ENCODE assay signal across 8 mouse cellular contexts in the genomic region with DNA sequence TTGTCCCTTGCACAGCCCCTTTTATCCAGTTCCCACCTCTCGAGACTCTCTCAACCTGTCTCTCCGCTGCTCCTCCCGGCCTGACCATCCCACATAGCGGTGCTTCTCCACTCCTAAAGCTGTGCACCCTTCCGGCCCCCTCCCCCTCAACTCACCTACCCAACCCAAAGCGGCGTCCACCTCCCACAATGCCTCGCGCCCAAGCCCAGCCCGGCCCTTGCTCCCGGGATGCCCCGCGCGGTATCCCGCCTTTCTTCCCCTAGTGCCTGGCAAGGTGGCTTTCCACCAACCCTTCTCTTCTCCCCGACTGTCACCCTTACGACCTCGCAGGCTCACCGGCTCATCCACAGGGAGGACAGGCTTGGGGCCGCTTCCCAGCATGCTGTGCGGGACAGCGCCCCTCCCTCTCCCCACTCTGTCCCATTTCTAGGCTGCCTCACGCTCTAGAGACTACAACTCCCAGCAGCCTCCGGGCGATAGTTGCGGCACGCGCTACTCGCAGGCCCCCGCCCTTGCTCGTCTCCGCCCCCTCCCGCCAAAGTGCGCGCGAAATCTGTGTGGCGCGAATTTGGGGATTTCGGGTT. TPM values are rescaled to one million over a fixed set of nuclear protein-coding genes. Genes with fewer than 3 reads are reported as not detected.
A peak's percentile ranks its signal among the peaks of the same experiment; 100 is the strongest.
DNase-seq lines count a peak whose midpoint lies in the region; ATAC-seq and TF ChIP-seq lines count a peak whose summit lies in the region.

A gene (minus strand): TSS at position 414 of the 584 bp plus-strand sequence.

- peak; percentile 95 to 96 for DNase-seq in heart, postnatal 10 days
- peak; percentile 71 for DNase-seq in large intestine, adult 2 months (ENCODE audit: low read depth, low spot score)
- peak; percentile 95 for DNase-seq in liver, postnatal 0 days
- DNase-seq in testis, postnatal 10 days (ENCODE audit: low spot score), result peak; percentile 96

- H3K4me2 ChIP-seq in forebrain, embryonic 13.5 days, result peak within 1 kb of the TSS; percentile 75
- H3K4me2 ChIP-seq in liver, postnatal 0 days (ENCODE audit: low read depth, low read length), result peak within 1 kb of the TSS; percentile 96
- H3K4me2 ChIP-seq in neural tube, embryonic 14.5 days (ENCODE audit: low read depth, low read length), result peak within 1 kb of the TSS; percentile 76

- peaks cover 20% of the 10 kb centered on the region for H3K36me3 ChIP-seq in ES-Bruce4 (ENCODE audit: control insufficient read depth, insufficient read depth, low read length, poor library complexity, severe bottlenecking)
- peaks cover 65% of the 10 kb centered on the region for H3K36me3 ChIP-seq in forebrain, embryonic 13.5 days (ENCODE audit: poor library complexity, severe bottlenecking)
- peaks cover 26% of the 10 kb centered on the region; the same call in 1 of the 2 replicates for H3K36me3 ChIP-seq in liver, postnatal 0 days (replicated peaks; ENCODE audit: insufficient read depth, low read length)
- H3K36me3 ChIP-seq in neural tube, embryonic 14.5 days (ENCODE audit: control insufficient read depth, insufficient read depth, low read length), result peaks cover 8% of the 10 kb centered on the region; the same call in 1 of the 2 replicates

- peak within 1 kb of the TSS; percentile 88 for H3K4me3 ChIP-seq in ES-Bruce4 (ENCODE audit: low read depth, low read length)
- H3K4me3 ChIP-seq in forebrain, embryonic 13.5 days, result peak within 1 kb of the TSS; percentile 64
- peak within 1 kb of the TSS; percentile 74 for H3K4me3 ChIP-seq in liver, postnatal 0 days (ENCODE audit: low read depth, low read length)
- H3K4me3 ChIP-seq in neural tube, embryonic 14.5 days (ENCODE audit: low read depth, low read length), result peak within 1 kb of the TSS; percentile 66

- peak; percentile 98 for ATAC-seq in cerebellum, adult (ENCODE audit: insufficient number of reproducible peaks, low FRiP score, low TSS enrichment)
- peak; percentile 98 for ATAC-seq in forebrain, embryonic 13.5 days
- ATAC-seq in liver, postnatal 0 days, result peak; percentile 99
- peak; percentile 99 for ATAC-seq in neural tube, embryonic 14.5 days (ENCODE audit: low read depth)

- no peaks in the 10 kb centered on the region for H3K4me1 ChIP-seq in ES-Bruce4 (ENCODE audit: control insufficient read depth, insufficient read depth, low read length)
- peaks cover 14% of the 10 kb centered on the region for H3K4me1 ChIP-seq in forebrain, embryonic 13.5 days
- H3K4me1 ChIP-seq in liver, postnatal 0 days (ENCODE audit: insufficient read depth), result peaks cover 6% of the 10 kb centered on the region
- H3K4me1 ChIP-seq in neural tube, embryonic 14.5 days (ENCODE audit: control insufficient read depth, insufficient read depth, low read length), result peaks cover 5% of the 10 kb centered on the region

- under 1% methylated on average over 39 of the region's 39 CpGs for WGBS in forebrain, embryonic 13.5 days
- WGBS in large intestine, adult 2 months, result under 1% methylated on average over 39 of the region's 39 CpGs
- 1% methylated on average over 39 of the region's 39 CpGs for WGBS in liver, postnatal 0 days (ENCODE audit: insufficient replicate concordance)
- WGBS in neural tube, embryonic 14.5 days, result under 1% methylated on average over 39 of the region's 39 CpGs

- H3K27me3 ChIP-seq in ES-Bruce4 (ENCODE audit: control insufficient read depth, insufficient read depth, low read length, poor library complexity, severe bottlenecking), result no peaks in the 10 kb centered on the region
- no peaks in the 10 kb centered on the region for H3K27me3 ChIP-seq in forebrain, embryonic 13.5 days
- no peaks in the 10 kb centered on the region for H3K27me3 ChIP-seq in liver, postnatal 0 days (ENCODE audit: insufficient read depth, low read length)
- H3K27me3 ChIP-seq in neural tube, embryonic 14.5 days (ENCODE audit: control insufficient read depth, insufficient read depth, low read length), result no peaks in the 10 kb centered on the region

- peak within 1 kb of the TSS; percentile 57 for H3K9ac ChIP-seq in ES-Bruce4 (ENCODE audit: low read depth, poor library complexity, severe bottlenecking)
- H3K9ac ChIP-seq in forebrain, embryonic 13.5 days, result peak within 1 kb of the TSS; percentile 80
- peak within 1 kb of the TSS; percentile 66 for H3K9ac ChIP-seq in liver, postnatal 0 days (replicated peaks)
- peak within 1 kb of the TSS; percentile 72 for H3K9ac ChIP-seq in neural tube, embryonic 14.5 days (replicated peaks; ENCODE audit: low read depth, low read length)

- TF ChIP-seq POLR2A in ES-Bruce4 (IDR thresholded peaks at IDR 0.05; ENCODE audit: insufficient read depth, low read length), result no peak

- peak within 1 kb of the TSS; percentile 78 for H3K27ac ChIP-seq in ES-Bruce4 (ENCODE audit: insufficient read depth, low read length)
- H3K27ac ChIP-seq in forebrain, embryonic 13.5 days, result peak within 1 kb of the TSS; percentile 84
- peak within 1 kb of the TSS; percentile 85 for H3K27ac ChIP-seq in liver, postnatal 0 days (ENCODE audit: low read depth)
- peak within 1 kb of the TSS; percentile 88 for H3K27ac ChIP-seq in neural tube, embryonic 14.5 days (ENCODE audit: low read depth, low read length)

- intact Hi-C loops in heart, postnatal 10 days (cut with DNase I), result loop anchor here (5.0 to 10.0 kb wide), 2 partner anchors 226 to 394 kb away; a partner anchor contains a TSS

- TF ChIP-seq EP300 in ES-Bruce4 (IDR thresholded peaks at IDR 0.05; ENCODE audit: insufficient read depth, low read depth, low read length), result no peak
- TF ChIP-seq EP300 in liver, postnatal 0 days (IDR thresholded peaks at IDR 0.05; ENCODE audit: low read depth), result no peak

- no peaks in the 10 kb centered on the region for H3K9me3 ChIP-seq in ES-Bruce4 (replicated peaks; ENCODE audit: control insufficient read depth, insufficient read depth, low read length, poor library complexity, severe bottlenecking)
- H3K9me3 ChIP-seq in forebrain, embryonic 13.5 days (replicated peaks), result no peaks in the 10 kb centered on the region
- H3K9me3 ChIP-seq in liver, postnatal 0 days (ENCODE audit: low read length), result no peaks in the 10 kb centered on the region
- H3K9me3 ChIP-seq in neural tube, embryonic 14.5 days (ENCODE audit: control insufficient read depth, low read length), result no peaks in the 10 kb centered on the region

- no peak for TF ChIP-seq CTCF in ES-Bruce4 (IDR thresholded peaks at IDR 0.05; ENCODE audit: low read depth, low read length)
- peak; percentile 25 for TF ChIP-seq CTCF in liver, postnatal 0 days (IDR thresholded peaks at IDR 0.05; ENCODE audit: low read depth)

RNA-seq across cellular contexts. Expression of the gene that starts here (rescaled TPM):
- 6.0 and 9.4 TPM in 2 replicates for polyA plus RNA-seq in ES-Bruce4 (2011; ENCODE audit: insufficient read depth, insufficient read length, low read depth, missing spikeins)
- 14.5 and 15.8 TPM in 2 replicates for polyA plus RNA-seq in forebrain, embryonic 13.5 days (2015; fragmentation: Nextera tagmentation; extraction: Ambion mirVana)
- 1 to 10 TPM; 6.6 to 7.4 TPM for total RNA-seq in heart, postnatal 10 days (2021)
- polyA plus RNA-seq in large intestine, adult 2 months (2012; rRNA removed), result 1.6 and 2.2 TPM in 2 replicates
- 1.5 and 1.7 TPM in 2 replicates for polyA plus RNA-seq in liver, postnatal 0 days (2015; fragmentation: Nextera tagmentation; extraction: Ambion mirVana)
- 4.9 and 5.8 TPM in 2 replicates for polyA plus RNA-seq in neural tube, embryonic 14.5 days (2014; fragmentation: Nextera tagmentation; extraction: Ambion mirVana)

Comparison
In these comparisons a context has a peak if more than half of its experiments do, and no peak if none do; other contexts are left out.
1. Peak in every context shown above with its lines: DNase-seq, ATAC-seq, H3K4me3 ChIP-seq and H3K27ac ChIP-seq.